Mouse (Mus musculus) cerebellum, adult 2 months (tissue): ENCODE results near the gene Dnaaf5. TPM values are rescaled to one million over a fixed set of nuclear protein-coding genes. Genes with fewer than 3 reads are reported as not detected.

ENCODE experiments used
- DNase-seq, 2 experiments: peaks; one replicate each; pipeline ENCODE4 v3.0.0; 2021
- H3K27ac ChIP-seq: fragments of 200-500 bp; 2 replicates; pipeline ENCODE4 v1.5.1; 2012; ENCODE audit warnings: low read length, control low read depth, inconsistent platforms; ENCODE audit not compliant: insufficient read depth
- H3K27me3 ChIP-seq: fragments of 200-500 bp; 2 replicates; pipeline ENCODE4 v1.6.1; 2012; ENCODE audit warnings: inconsistent platforms, mild to moderate bottlenecking, low read length, moderate library complexity; ENCODE audit not compliant: control insufficient read depth, insufficient read depth
- H3K4me1 ChIP-seq: fragments of 200-500 bp; 2 replicates; pipeline ENCODE4 v1.6.1; 2011; ENCODE audit warnings: low read length; ENCODE audit not compliant: control insufficient read depth, insufficient read depth
- H3K4me3 ChIP-seq: fragments of 200-500 bp; replicated peaks from 2 replicates; pipeline ENCODE3; 2011; ENCODE audit warnings: mild to moderate bottlenecking, low read depth, low read length, control low read depth; ENCODE audit not compliant: insufficient read depth
- CTCF ChIP-seq: fragments of 200-500 bp; IDR thresholded peaks from 2 replicates; pipeline ENCODE4 v1.5.1; 2011; ENCODE audit warnings: low read depth, mild to moderate bottlenecking, control low read depth, low read length, moderate library complexity, borderline replicate concordance; ENCODE audit not compliant: insufficient read depth
- POLR2A ChIP-seq: fragments of 200-500 bp; IDR thresholded peaks from 2 replicates; pipeline ENCODE4 v1.6.1; 2011; ENCODE audit warnings: low read length, control low read depth, borderline replicate concordance; ENCODE audit not compliant: insufficient read depth
- WGBS: fragments of 180-500 bp; shearing (Covaris S2); methylation state at CpG from one replicate; pipeline ENCODE4 v1.1.7; 2018; 5-methylcytosine and 5-hydroxymethylcytosine counted together
- polyA plus RNA-seq: library from polyadenylated mRNA; depleted of rRNA; stranded (reverse); fragments of >200 nt; gene quantifications from 2 replicates; pipeline ENCODE4 v1.2.3, GENCODE M21; 2012

Gene Dnaaf5
- polyA plus RNA-seq, 1 experiment = 7.0 TPM

DNA sequence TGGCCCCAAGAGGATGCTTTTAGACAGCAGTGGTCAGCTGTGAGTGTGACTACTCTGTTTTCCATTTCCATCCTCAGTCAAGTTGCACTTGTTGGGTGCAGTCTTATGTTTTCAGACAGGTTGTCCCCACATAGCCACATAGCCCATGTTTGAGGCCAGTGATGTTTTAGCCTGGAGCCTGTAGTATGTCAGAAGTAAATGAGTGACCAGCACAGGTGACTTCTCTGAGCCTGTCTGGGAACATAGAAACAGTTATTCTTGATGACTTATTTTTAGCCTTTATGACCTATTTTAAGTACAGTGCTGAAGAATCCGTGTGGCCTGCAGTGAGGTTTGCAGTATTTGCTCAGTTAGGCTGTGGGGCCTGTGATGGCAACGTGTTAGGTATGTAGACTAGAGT is 66.1 kb downstream of the Dnaaf5 start:
- no peaks in the 10 kb centered on the region for H3K27me3 ChIP-seq
- no peak overlapping the region for H3K4me3 ChIP-seq
- peaks cover 6% of the 10 kb centered on the region; the same call in 1 of the 2 replicates for H3K4me1 ChIP-seq
- WGBS = 23% methylated on average over 2 of the region's 2 CpGs
- no peak for DNase-seq
- H3K27ac ChIP-seq = no peak overlapping the region
- TF ChIP-seq CTCF (no peak), POLR2A (no peak)

DNA sequence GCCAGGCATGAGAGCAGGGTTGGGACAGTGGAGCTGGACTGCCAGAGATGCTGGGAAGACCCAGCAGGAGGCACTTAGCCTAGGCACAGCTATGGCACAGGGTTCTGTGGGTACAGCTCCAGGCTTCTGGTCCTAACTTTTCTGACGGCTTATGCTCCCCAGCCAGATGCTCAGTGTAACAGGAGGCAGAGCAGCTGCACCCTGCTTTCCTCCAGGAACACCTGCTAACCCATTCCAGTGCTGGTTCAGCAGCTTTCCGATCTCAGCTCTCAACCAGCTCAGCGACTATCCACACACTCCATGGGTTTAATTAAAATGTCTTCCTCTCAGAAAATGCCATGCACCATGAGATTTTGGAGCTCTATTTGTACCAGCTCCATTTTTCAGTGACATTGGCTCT is 66.8 kb downstream of the Dnaaf5 start:
- H3K27ac ChIP-seq = no peak overlapping the region
- H3K4me3 ChIP-seq = no peak overlapping the region
- no peaks in the 10 kb centered on the region for H3K27me3 ChIP-seq
- no peak for DNase-seq
- TF ChIP-seq POLR2A (no peak), CTCF (no peak)
- 50% methylated on average over 3 of the region's 3 CpGs for WGBS
- peaks cover 6% of the 10 kb centered on the region; the same call in 1 of the 2 replicates for H3K4me1 ChIP-seq

DNA sequence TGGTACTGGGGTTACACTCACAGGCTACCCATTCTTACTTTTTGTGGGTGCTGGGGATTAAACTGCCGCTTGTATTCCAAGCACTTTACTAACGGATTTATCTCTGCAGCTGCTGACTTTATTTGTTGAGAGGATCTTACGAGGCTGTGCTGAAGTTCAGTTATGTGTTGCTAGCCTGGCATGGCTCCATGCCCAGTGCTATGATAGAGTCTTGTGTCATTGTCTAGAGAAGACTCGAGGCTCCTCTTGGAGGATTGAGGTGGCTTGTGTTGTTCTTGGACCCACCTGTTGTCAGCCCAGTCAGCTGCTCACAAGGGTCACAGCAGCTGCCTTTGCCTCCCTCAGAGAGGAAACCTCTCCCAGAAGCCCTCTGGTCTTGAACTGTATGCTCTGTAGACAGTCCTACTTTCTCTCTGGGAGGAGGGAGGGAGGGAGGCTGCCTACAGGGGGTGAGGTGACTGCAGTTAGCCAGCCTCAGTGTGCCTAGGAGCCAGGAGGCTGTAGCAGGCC is 70.0 kb downstream of the Dnaaf5 start:
- Histone ChIP-seq H3K27me3 (no peaks in the 10 kb centered on the region), H3K27ac (no peak overlapping the region), H3K4me3 (no peak overlapping the region), H3K4me1 (peaks cover 6% of the 10 kb centered on the region; the same call in 1 of the 2 replicates)
- TF ChIP-seq CTCF (no peak), POLR2A (no peak)
- DNase-seq = no peak
- 73% methylated on average over 4 of the region's 4 CpGs for WGBS

DNA sequence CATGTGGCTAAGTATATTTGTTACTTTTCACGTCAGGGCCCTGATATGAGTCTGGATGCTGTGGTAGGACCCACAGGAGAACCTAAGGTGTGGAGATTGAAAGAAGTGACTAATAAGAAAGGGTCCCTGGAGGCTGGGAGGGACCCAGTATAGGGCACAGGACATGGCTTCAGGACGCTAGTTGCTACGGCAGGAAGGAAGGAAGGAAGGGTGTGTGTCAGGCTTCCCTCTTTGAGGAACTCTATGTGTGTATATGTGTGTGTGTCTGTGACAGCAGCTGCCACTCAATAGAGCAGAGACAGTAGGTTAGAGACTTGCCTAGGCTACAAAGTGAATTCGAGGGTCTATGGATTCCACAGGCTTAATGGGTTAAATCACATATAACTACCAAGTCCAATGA is 70.6 kb downstream of the Dnaaf5 start:
- DNase-seq = no peak
- Histone ChIP-seq H3K27me3 (no peaks in the 10 kb centered on the region), H3K27ac (no peak overlapping the region), H3K4me3 (no peak overlapping the region), H3K4me1 (peaks cover 6% of the 10 kb centered on the region; the same call in 1 of the 2 replicates)
- TF ChIP-seq CTCF (no peak), POLR2A (no peak)
- 93% methylated on average over 4 of the region's 4 CpGs for WGBS

DNA sequence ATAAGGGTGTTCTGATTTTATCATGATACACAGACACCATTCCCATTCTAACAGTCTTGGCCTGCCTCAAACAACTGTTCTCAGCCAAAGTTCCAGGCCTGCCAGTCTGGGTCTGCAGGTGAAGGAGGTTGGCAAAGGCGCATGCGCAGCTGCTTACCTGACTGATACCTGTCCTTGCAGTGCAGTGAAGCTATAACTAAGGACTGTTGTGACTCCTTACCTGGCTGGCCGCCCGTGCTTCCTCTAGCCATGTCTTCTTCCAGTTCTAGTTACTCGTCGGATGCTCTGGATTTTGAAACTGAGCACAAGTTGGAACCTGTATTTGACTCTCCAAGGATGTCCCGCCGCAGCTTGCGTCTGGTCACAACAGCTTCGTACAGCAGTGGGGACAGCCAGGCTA is 73.3 kb downstream of the Dnaaf5 start:
- no peaks in the 10 kb centered on the region for H3K27me3 ChIP-seq
- TF ChIP-seq POLR2A (no peak), CTCF (no peak)
- H3K27ac ChIP-seq = no peak overlapping the region
- 96% methylated on average over 10 of the region's 10 CpGs for WGBS
- no peaks in the 10 kb centered on the region for H3K4me1 ChIP-seq
- no peak for DNase-seq
- no peak overlapping the region for H3K4me3 ChIP-seq

DNA sequence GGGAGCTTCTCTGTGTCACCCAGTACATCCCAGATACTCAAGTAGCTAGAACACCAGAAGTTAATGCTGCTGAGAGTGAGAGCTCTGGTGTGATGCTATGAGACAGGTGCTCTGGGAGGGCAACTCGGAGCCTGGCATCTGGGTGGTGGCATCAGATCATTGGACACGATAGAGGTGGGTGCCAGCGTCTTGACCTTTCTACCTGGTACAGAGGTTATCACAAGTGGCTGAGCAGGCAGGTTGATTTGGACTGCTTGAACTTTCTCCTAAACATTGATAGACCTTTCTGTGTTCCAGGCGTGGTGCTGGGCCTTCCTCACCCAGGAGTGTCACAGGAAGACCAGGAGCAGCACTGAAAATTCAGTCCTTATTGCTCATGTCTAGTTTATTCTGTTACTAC is 77.2 kb downstream of the Dnaaf5 start:
- no peak for TF ChIP-seq CTCF
- TF ChIP-seq POLR2A = no peak
- DNase-seq = no peak
- Histone ChIP-seq H3K4me3 (no peak overlapping the region), H3K27me3 (no peaks in the 10 kb centered on the region), H3K27ac (no peak overlapping the region), H3K4me1 (no peaks in the 10 kb centered on the region)
- 94% methylated on average over 4 of the region's 4 CpGs for WGBS

DNA sequence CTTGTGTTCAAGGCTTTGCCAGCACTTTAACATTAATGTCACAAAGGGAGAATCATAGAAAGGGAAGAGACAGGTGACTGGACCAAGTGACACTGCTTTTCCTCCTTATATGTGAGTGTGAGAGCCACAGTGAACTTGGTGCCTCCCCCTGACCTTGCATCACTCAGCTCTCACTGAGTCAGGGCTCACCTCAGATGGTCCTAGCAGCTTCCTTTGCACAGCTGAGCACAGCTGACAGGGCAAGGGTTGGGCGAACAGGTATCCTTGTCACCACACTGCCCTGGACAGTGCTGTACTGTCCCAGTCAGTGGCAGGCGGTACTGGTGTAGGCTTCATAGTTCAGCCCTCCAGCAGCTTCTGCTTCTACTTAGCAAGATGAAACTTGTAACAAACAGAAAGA is 77.6 kb downstream of the Dnaaf5 start:
- Histone ChIP-seq H3K4me1 (no peaks in the 10 kb centered on the region), H3K27ac (no peak overlapping the region), H3K27me3 (no peaks in the 10 kb centered on the region), H3K4me3 (no peak overlapping the region)
- DNase-seq = no peak
- 90% methylated on average over 2 of the region's 2 CpGs for WGBS
- TF ChIP-seq POLR2A = no peak
- TF ChIP-seq CTCF = no peak

DNA sequence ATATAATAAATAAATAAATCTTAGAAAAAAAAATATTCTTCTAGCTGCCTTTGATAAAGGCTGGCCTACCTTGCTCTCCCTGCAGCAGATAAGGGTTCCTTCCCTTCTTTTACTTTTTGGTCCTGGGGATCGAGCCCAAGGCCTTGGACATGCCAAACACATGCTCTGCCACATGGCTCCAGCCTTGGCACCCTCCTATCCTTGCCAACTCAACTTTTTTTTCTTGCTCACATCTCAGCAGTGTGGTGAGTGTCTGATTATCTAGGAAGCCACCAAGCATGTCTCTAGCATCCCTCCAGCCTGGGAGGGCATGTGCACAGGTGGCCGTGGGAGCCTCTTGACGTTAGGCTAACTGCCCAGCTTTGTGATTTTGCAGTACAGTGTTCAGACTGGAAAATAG is 78.3 kb downstream of the Dnaaf5 start:
- WGBS = 59% methylated on average over 3 of the region's 3 CpGs
- TF ChIP-seq CTCF = no peak
- TF ChIP-seq POLR2A = no peak
- Histone ChIP-seq H3K27me3 (no peaks in the 10 kb centered on the region), H3K4me1 (no peaks in the 10 kb centered on the region), H3K4me3 (no peak overlapping the region), H3K27ac (no peak overlapping the region)
- no peak for DNase-seq
